Mouse (Mus musculus) brain, embryonic 14.5 days (tissue): ENCODE measurements around the gene Wdr64.

Experiments
- CTCF ChIP-seq: fragments of 200-500 bp; IDR thresholded peaks from 2 replicates; pipeline ENCODE4 v1.5.1; 2012; ENCODE audit warnings: inconsistent platforms, mild to moderate bottlenecking, moderate library complexity, borderline replicate concordance; ENCODE audit not compliant: insufficient read depth, insufficient read length; ENCODE audit errors: extremely low read depth
- POLR2A ChIP-seq: fragments of 200-500 bp; IDR thresholded peaks from 2 replicates; pipeline ENCODE4 v1.6.1; 2012; ENCODE audit warnings: mild to moderate bottlenecking, inconsistent platforms, borderline replicate concordance; ENCODE audit not compliant: poor library complexity, insufficient read depth, insufficient read length, severe bottlenecking; ENCODE audit errors: extremely low read depth

DNA sequence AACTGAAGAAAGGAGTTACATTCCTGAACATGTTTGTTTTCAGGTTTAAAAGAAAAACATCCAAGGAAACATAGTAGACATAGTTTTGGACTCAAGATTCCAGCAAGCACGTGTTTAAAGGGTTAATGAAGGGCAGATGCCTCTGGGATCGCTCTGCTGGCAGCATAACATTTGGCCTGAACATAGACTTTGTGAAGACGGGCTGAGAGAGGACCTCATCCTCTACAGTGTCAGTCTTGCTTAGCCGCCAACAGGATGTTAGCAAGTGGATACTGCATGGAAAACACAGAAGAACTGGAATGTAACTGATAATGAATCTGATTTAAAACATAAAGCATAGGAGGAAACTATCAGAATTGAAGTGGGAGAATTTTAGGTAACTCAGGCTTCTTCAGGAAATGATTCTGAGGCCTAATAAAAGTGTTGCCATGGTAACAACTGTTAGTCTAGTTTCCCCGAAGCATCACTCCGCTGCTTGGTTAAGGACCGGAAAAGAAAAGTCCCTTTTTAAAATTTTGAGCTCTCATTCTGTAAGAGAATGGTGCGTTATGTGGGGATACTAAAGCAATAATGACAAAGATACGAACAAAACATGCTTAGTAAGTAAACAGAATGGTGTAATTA is 125.5 kb downstream of the Wdr64 start:
- TF ChIP-seq POLR2A (no peak), CTCF (no peak)
